Mouse (Mus musculus): ENCODE measurements around the gene Cmss1.
"Not testable (repeated sequence)": the region's sequence is repeated elsewhere in the genome, so short reads cannot be mapped to it uniquely, and the experiment has no call there.

The Cmss1 gene

GRCm38 (mm10) chr16:57427516-57428285 is 179.0 kb downstream of the Cmss1 start:
- peak; percentile 95 for DNase-seq (ENCODE audit: low read depth)

GRCm38 (mm10) chr16:57426680-57427079 is 180.0 kb downstream of the Cmss1 start:
- no peak for DNase-seq (ENCODE audit: low read depth)

- DNase-seq (ENCODE audit: low read depth), result no peak
These were observed 183.5 kb downstream of the Cmss1 start for GRCm38 (mm10) chr16:57423001-57423800.

- DNase-seq (ENCODE audit: low read depth), result no peak
These were observed 184.8 kb downstream of the Cmss1 start for GRCm38 (mm10) chr16:57421680-57422417.

GRCm38 (mm10) chr16:57420773-57421556 is 185.7 kb downstream of the Cmss1 start:
- DNase-seq (ENCODE audit: low read depth), result peak; percentile 86

GRCm38 (mm10) chr16:57419881-57420280 is 186.8 kb downstream of the Cmss1 start:
- DNase-seq (ENCODE audit: low read depth), result peak; percentile 41

- DNase-seq (ENCODE audit: low read depth), result peak; percentile 52
These were observed 187.3 kb downstream of the Cmss1 start for GRCm38 (mm10) chr16:57419332-57419731.

GRCm38 (mm10) chr16:57417955-57418354 is 188.7 kb downstream of the Cmss1 start:
- no peak for DNase-seq (ENCODE audit: low read depth)

GRCm38 (mm10) chr16:57417017-57417416 is 189.6 kb downstream of the Cmss1 start:
- no peak for DNase-seq (ENCODE audit: low read depth)

GRCm38 (mm10) chr16:57416049-57416448 is 190.6 kb downstream of the Cmss1 start:
- peak; percentile 38 for DNase-seq (ENCODE audit: low read depth)

GRCm38 (mm10) chr16:57412766-57413165 is 193.9 kb downstream of the Cmss1 start:
- no peak for DNase-seq (ENCODE audit: low read depth)

- no peak for DNase-seq (ENCODE audit: low read depth)
These were observed 202.8 kb downstream of the Cmss1 start for GRCm38 (mm10) chr16:57403825-57404224.

GRCm38 (mm10) chr16:57402910-57403309 is 203.8 kb downstream of the Cmss1 start:
- DNase-seq (ENCODE audit: low read depth), result no peak

GRCm38 (mm10) chr16:57401702-57402101 is 205.0 kb downstream of the Cmss1 start:
- peak; percentile 62 for DNase-seq (ENCODE audit: low read depth)

- no peak for DNase-seq (ENCODE audit: low read depth)
These were observed 207.1 kb downstream of the Cmss1 start for GRCm38 (mm10) chr16:57399566-57399965.

- peak; percentile 79 for DNase-seq (ENCODE audit: low read depth)
These were observed 208.1 kb downstream of the Cmss1 start for GRCm38 (mm10) chr16:57398387-57399214.

GRCm38 (mm10) chr16:57397845-57398244 is 208.8 kb downstream of the Cmss1 start:
- no peak for DNase-seq (ENCODE audit: low read depth)

- no peak for DNase-seq (ENCODE audit: low read depth)
These were observed 210.4 kb downstream of the Cmss1 start for GRCm38 (mm10) chr16:57396249-57396648.

- DNase-seq (ENCODE audit: low read depth), result no peak
These were observed 213.5 kb downstream of the Cmss1 start for GRCm38 (mm10) chr16:57393161-57393560.

- no peak for DNase-seq (ENCODE audit: low read depth)
These were observed 214.2 kb downstream of the Cmss1 start for GRCm38 (mm10) chr16:57392461-57392860.

GRCm38 (mm10) chr16:57391171-57391570 is 215.5 kb downstream of the Cmss1 start:
- not testable (repeated sequence) for DNase-seq (ENCODE audit: low read depth)
